Comparison of ENCODE assay signal across 14 mouse cellular contexts in genomic region chr12:84149971-84150370, GRCm38 (mm10). TPM values are rescaled to one million over a fixed set of nuclear protein-coding genes. Genes with fewer than 3 reads are reported as not detected.
DNase-seq lines count a peak whose midpoint lies in the region; ATAC-seq and TF ChIP-seq lines count a peak whose summit lies in the region.
"Had no signal": no experiment of that assay in that cellular context is flagged by ENCODE, and none has a peak within 500 bp of the region (broad histone marks: within the 10 kb centered on the region; RNA-seq: fewer than 3 reads in every experiment).

No protein-coding gene starts in this region.

- no peak for TF ChIP-seq CTCF in testis, adult 2 months (IDR thresholded peaks at IDR 0.05; ENCODE audit: control insufficient read depth, insufficient read depth, insufficient replicate concordance, low read depth, low read length)
- TF ChIP-seq CTCF in olfactory bulb, adult 2 months (IDR thresholded peaks at IDR 0.05; ENCODE audit: insufficient read depth, low read depth, low read length) = no peak
- no peak for TF ChIP-seq CTCF in intestine, postnatal 0 days (IDR thresholded peaks at IDR 0.05; ENCODE audit: low read depth)

- H3K27me3 ChIP-seq in forebrain, embryonic 12.5 days = no peaks in the 10 kb centered on the region
- H3K27me3 ChIP-seq in forebrain, embryonic 11.5 days (ENCODE audit: control insufficient read depth, insufficient read depth, low read length) = no peaks in the 10 kb centered on the region
- H3K27me3 ChIP-seq in testis, adult 2 months (ENCODE audit: control insufficient read depth, insufficient read depth, low read length) = peaks cover 3% of the 10 kb centered on the region; the same call in 1 of the 2 replicates
- no peaks in the 10 kb centered on the region for H3K27me3 ChIP-seq in midbrain, embryonic 10.5 days (ENCODE audit: low read depth, poor library complexity, severe bottlenecking)
- no peaks in the 10 kb centered on the region for H3K27me3 ChIP-seq in intestine, postnatal 0 days (replicated peaks; ENCODE audit: control insufficient read depth, insufficient read depth, low read length)
- H3K27me3 ChIP-seq: limb, embryonic 13.5 days had no signal

- TF ChIP-seq POLR2A in testis, adult 2 months (IDR thresholded peaks at IDR 0.05; ENCODE audit: control insufficient read depth, low read depth, low read length) = no peak
- no peak for TF ChIP-seq POLR2A in olfactory bulb, adult 2 months (IDR thresholded peaks at IDR 0.05; ENCODE audit: insufficient read depth, low read depth, low read length)

- H3K27ac ChIP-seq in forebrain, embryonic 12.5 days = peak overlapping the region; percentile 3; the same call in 1 of the 2 replicates
- no peak overlapping the region for H3K27ac ChIP-seq in forebrain, embryonic 11.5 days (ENCODE audit: low read depth, low read length)
- no peak overlapping the region for H3K27ac ChIP-seq in testis, adult 2 months (ENCODE audit: control insufficient read depth, insufficient read depth, low read depth, low read length)
- H3K27ac ChIP-seq in midbrain, embryonic 10.5 days (replicated peaks) = peak overlapping the region; percentile 63; the same call in 1 of the 2 replicates
- peak overlapping the region; percentile 76; the same call in 1 of the 2 replicates for H3K27ac ChIP-seq in olfactory bulb, adult 2 months (ENCODE audit: insufficient read depth, low read depth, low read length)
- H3K27ac ChIP-seq in intestine, postnatal 0 days (ENCODE audit: low read depth, low read length) = no peak overlapping the region
- H3K27ac ChIP-seq: limb, embryonic 13.5 days had no signal

- no peak for ATAC-seq in forebrain, embryonic 12.5 days (ENCODE audit: low FRiP score)
- no peak for ATAC-seq in forebrain, embryonic 11.5 days (replicated peaks; ENCODE audit: low FRiP score)
- no peak for ATAC-seq in intestine, postnatal 0 days

- H3K9me3 ChIP-seq in forebrain, embryonic 12.5 days = no peaks in the 10 kb centered on the region
- no peaks in the 10 kb centered on the region for H3K9me3 ChIP-seq in forebrain, embryonic 11.5 days (ENCODE audit: control insufficient read depth, low read length)
- H3K9me3 ChIP-seq in midbrain, embryonic 10.5 days (replicated peaks) = no peaks in the 10 kb centered on the region
- no peaks in the 10 kb centered on the region for H3K9me3 ChIP-seq in intestine, postnatal 0 days (ENCODE audit: control insufficient read depth)
- H3K9me3 ChIP-seq: limb, embryonic 13.5 days had no signal

- H3K4me3 ChIP-seq in forebrain, embryonic 12.5 days (replicated peaks) = no peak overlapping the region
- H3K4me3 ChIP-seq in forebrain, embryonic 11.5 days (ENCODE audit: low read depth, low read length) = no peak overlapping the region
- H3K4me3 ChIP-seq in testis, adult 2 months (ENCODE audit: control insufficient read depth, low read depth, low read length) = peak overlapping the region; percentile 78
- H3K4me3 ChIP-seq in midbrain, embryonic 10.5 days = no peak overlapping the region
- H3K4me3 ChIP-seq in olfactory bulb, adult 2 months (ENCODE audit: insufficient read depth, low read depth, low read length) = no peak overlapping the region
- H3K4me3 ChIP-seq in intestine, postnatal 0 days (ENCODE audit: low read depth, low read length) = no peak overlapping the region
- H3K4me3 ChIP-seq: limb, embryonic 13.5 days had no signal

- peaks cover 38% of the 10 kb centered on the region for H3K4me1 ChIP-seq in forebrain, embryonic 12.5 days
- peaks cover 6% of the 10 kb centered on the region; the same call in 1 of the 2 replicates for H3K4me1 ChIP-seq in forebrain, embryonic 11.5 days (replicated peaks; ENCODE audit: control insufficient read depth, insufficient read depth, low read length)
- H3K4me1 ChIP-seq in testis, adult 2 months (ENCODE audit: control insufficient read depth, insufficient read depth, low read length) = peaks cover 30% of the 10 kb centered on the region
- H3K4me1 ChIP-seq in midbrain, embryonic 10.5 days = peaks cover 45% of the 10 kb centered on the region
- peaks cover 32% of the 10 kb centered on the region for H3K4me1 ChIP-seq in olfactory bulb, adult 2 months (ENCODE audit: control insufficient read depth, insufficient read depth, low read length)
- H3K4me1 ChIP-seq in intestine, postnatal 0 days (replicated peaks; ENCODE audit: control insufficient read depth, insufficient read depth, low read length) = 0 out of 2 replicates have a peak, but pooled peaks cover 2% of the 10 kb centered on the region

- H3K36me3 ChIP-seq in forebrain, embryonic 12.5 days (replicated peaks) = peaks cover 33% of the 10 kb centered on the region
- no peaks in the 10 kb centered on the region; the same call in 1 of the 2 replicates for H3K36me3 ChIP-seq in forebrain, embryonic 11.5 days (ENCODE audit: control insufficient read depth, insufficient read depth, low read length)
- no peaks in the 10 kb centered on the region; the same call in 1 of the 2 replicates for H3K36me3 ChIP-seq in testis, adult 2 months (ENCODE audit: control insufficient read depth, insufficient read depth, low read length)
- peaks cover 44% of the 10 kb centered on the region for H3K36me3 ChIP-seq in midbrain, embryonic 10.5 days
- H3K36me3 ChIP-seq in intestine, postnatal 0 days (ENCODE audit: control insufficient read depth, insufficient read depth) = peaks cover 35% of the 10 kb centered on the region

- WGBS in forebrain, embryonic 12.5 days = 55% methylated on average over 15 of the region's 15 CpGs
- 75% methylated on average over 15 of the region's 15 CpGs for WGBS in forebrain, embryonic 11.5 days
- WGBS in midbrain, embryonic 10.5 days = 68% methylated on average over 15 of the region's 15 CpGs
- 61% methylated on average over 15 of the region's 15 CpGs for WGBS in olfactory bulb, adult 2 months
- 92% methylated on average over 15 of the region's 15 CpGs for WGBS in intestine, postnatal 0 days

- no peak overlapping the region for H3K9ac ChIP-seq in forebrain, embryonic 12.5 days
- H3K9ac ChIP-seq in forebrain, embryonic 11.5 days (ENCODE audit: low read length) = no peak overlapping the region
- no peak overlapping the region for H3K9ac ChIP-seq in intestine, postnatal 0 days (ENCODE audit: low read depth, low read length)
- H3K9ac ChIP-seq: limb, embryonic 13.5 days had no signal

- H3K4me2 ChIP-seq in forebrain, embryonic 12.5 days = no peak overlapping the region
- no peak overlapping the region for H3K4me2 ChIP-seq in forebrain, embryonic 11.5 days (ENCODE audit: low read depth, low read length, severe bottlenecking)
- H3K4me2 ChIP-seq in intestine, postnatal 0 days (replicated peaks; ENCODE audit: low read depth) = no peak overlapping the region
- H3K4me2 ChIP-seq: limb, embryonic 13.5 days had no signal

- DNase-seq in forebrain, embryonic 11.5 days (ENCODE audit: low spot score) = no peak
- DNase-seq in testis, postnatal 14 days (ENCODE audit: low spot score) = no peak
- no peak for DNase-seq in midbrain, embryonic 10.5 days (ENCODE audit: low spot score)
- DNase-seq in kidney, adult 9 months = no peak
- DNase-seq: cerebellum, adult 8-10 months; gastrocnemius, postnatal 10 days; lung, postnatal 4 days; right cerebral cortex, adult 18-20 months; thymus, postnatal 4 days had no signal

RNA-seq across cellular contexts. Expression of gene Pnma1, which starts 1.7 kb away (rescaled TPM):
- 2.8 and 3.4 TPM in 2 replicates for polyA plus RNA-seq in forebrain, embryonic 12.5 days (2016; fragmentation: Nextera tagmentation; extraction: Ambion mirVana)
- polyA plus RNA-seq in forebrain, embryonic 11.5 days (2014; fragmentation: Nextera tagmentation; extraction: Ambion mirVana) = 1.9 and 2.8 TPM in 2 replicates
- polyA plus RNA-seq in testis, adult 2 months (2012; rRNA removed) = 20.5 and 23.3 TPM in 2 replicates
- 2.1 and 3.3 TPM in 2 replicates for polyA plus RNA-seq in midbrain, embryonic 10.5 days (2016; fragmentation: Nextera tagmentation; extraction: Ambion mirVana)
- polyA plus RNA-seq in olfactory bulb, adult 2 months (2012; ENCODE audit: insufficient read depth, insufficient read length, low replicate concordance, missing spikeins) = not detected in 2 replicates
- polyA plus RNA-seq in intestine, postnatal 0 days (2015; fragmentation: Nextera tagmentation; extraction: Ambion mirVana) = 0.30 and 0.43 TPM in 2 replicates

RNA-seq across cellular contexts. Expression of gene Dnal1, which starts 35.8 kb away (rescaled TPM):
- polyA plus RNA-seq in forebrain, embryonic 12.5 days (2016; fragmentation: Nextera tagmentation; extraction: Ambion mirVana) = 6.8 and 7.8 TPM in 2 replicates
- 6.1 and 6.8 TPM in 2 replicates for polyA plus RNA-seq in forebrain, embryonic 11.5 days (2014; fragmentation: Nextera tagmentation; extraction: Ambion mirVana)
- 6.5 and 8.2 TPM in 2 replicates for polyA plus RNA-seq in testis, adult 2 months (2012; rRNA removed)
- polyA plus RNA-seq in midbrain, embryonic 10.5 days (2016; fragmentation: Nextera tagmentation; extraction: Ambion mirVana) = 3.6 and 6.1 TPM in 2 replicates
- not detected in 2 replicates for polyA plus RNA-seq in olfactory bulb, adult 2 months (2012; ENCODE audit: insufficient read depth, insufficient read length, low replicate concordance, missing spikeins)
- 1.0 and 1.3 TPM in 2 replicates for polyA plus RNA-seq in intestine, postnatal 0 days (2015; fragmentation: Nextera tagmentation; extraction: Ambion mirVana)

RNA-seq across cellular contexts. Expression of gene Acot6, which starts 49.5 kb away (rescaled TPM):
- polyA plus RNA-seq in forebrain, embryonic 12.5 days (2016; fragmentation: Nextera tagmentation; extraction: Ambion mirVana) = 0.97 and 1.0 TPM in 2 replicates
- polyA plus RNA-seq in forebrain, embryonic 11.5 days (2014; fragmentation: Nextera tagmentation; extraction: Ambion mirVana) = 1.5 and 1.8 TPM in 2 replicates
- polyA plus RNA-seq in testis, adult 2 months (2012; rRNA removed) = 0.41 and 0.47 TPM in 2 replicates
- 0.74 and 0.99 TPM in 2 replicates for polyA plus RNA-seq in midbrain, embryonic 10.5 days (2016; fragmentation: Nextera tagmentation; extraction: Ambion mirVana)
- polyA plus RNA-seq in olfactory bulb, adult 2 months (2012; ENCODE audit: insufficient read depth, insufficient read length, low replicate concordance, missing spikeins) = not detected in 2 replicates
- 8.4 and 9.7 TPM in 2 replicates for polyA plus RNA-seq in intestine, postnatal 0 days (2015; fragmentation: Nextera tagmentation; extraction: Ambion mirVana)

Comparison
In these comparisons a context has a peak if more than half of its experiments do, and no peak if none do; other contexts are left out.
1. H3K27ac ChIP-seq: peak in forebrain, embryonic 12.5 days (single experiment), midbrain, embryonic 10.5 days (single experiment) and olfactory bulb, adult 2 months (single experiment); none in forebrain, embryonic 11.5 days (single experiment), testis, adult 2 months (single experiment) and intestine, postnatal 0 days (single experiment).